Mouse (Mus musculus) ovary, postnatal 14 days (tissue): ENCODE measurements around the gene Inpp4b.
A peak's percentile ranks its signal among the peaks of the same experiment; 100 is the strongest.

Source experiments
- DNase-seq: peaks from one replicate; pipeline ENCODE4 v3.0.0; 2022; ENCODE audit warnings: low spot score

Gene Inpp4b

DNA sequence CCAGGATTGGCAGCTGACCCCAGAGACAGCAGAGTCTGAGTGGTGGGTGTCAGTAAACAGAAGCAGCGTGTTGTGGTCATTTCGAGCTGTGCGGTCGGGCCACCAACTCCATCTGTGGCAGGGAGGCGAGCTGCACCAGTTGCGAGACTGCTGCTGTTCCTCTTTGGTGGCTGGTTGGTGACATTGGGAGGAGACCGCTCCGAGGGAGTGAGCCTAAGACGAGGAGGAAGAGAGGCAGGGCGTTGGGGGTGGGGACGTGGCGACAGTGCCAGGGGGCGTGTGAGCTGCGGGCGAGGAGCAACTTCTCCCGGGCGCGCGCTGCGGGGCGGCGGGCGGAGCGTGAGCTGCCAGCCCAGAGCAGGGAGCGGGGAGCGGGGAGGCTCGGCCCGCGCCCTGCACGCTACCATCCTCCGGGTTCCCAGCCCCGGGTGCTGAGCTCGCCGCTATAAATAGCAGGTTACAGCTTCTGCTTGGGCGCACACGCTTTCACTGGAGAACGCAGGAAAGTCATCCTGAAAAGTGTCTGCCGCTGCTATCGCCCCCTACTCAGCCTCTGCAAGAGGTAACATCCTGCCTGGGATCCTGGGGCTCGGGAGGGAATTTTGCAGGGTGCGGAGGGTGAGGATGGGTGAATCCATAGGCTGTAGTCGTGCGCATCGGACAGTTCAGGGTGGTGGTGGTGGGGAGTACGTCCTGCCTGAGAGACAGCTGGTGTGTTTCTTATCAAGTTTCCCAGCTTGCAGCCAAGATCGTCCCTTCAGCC is at the start of gene Inpp4b:
TSS of gene Inpp4b (plus strand) at position 321 of the 763 bp plus-strand sequence.
- DNase-seq: peak; percentile 7

DNA sequence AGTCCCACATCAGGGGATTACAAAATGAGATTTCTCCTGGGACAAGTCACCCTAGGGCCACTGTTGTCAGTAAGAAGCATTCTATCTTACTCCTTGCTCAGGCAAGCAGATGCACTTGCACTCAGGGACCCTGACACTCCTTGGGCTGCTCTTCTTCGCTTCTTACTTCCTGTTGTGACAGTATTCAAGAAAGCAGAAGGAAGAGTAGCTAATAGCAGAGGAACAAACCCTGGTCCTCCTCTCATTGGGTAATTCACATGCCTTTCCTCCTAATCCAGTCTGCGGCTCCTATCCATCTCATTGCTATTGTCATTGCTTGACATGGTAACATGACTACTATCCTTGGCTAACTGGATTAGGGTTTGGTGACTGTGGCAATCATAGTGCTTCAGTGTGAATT is 7.1 kb upstream of the Inpp4b start:
- DNase-seq: no peak

DNA sequence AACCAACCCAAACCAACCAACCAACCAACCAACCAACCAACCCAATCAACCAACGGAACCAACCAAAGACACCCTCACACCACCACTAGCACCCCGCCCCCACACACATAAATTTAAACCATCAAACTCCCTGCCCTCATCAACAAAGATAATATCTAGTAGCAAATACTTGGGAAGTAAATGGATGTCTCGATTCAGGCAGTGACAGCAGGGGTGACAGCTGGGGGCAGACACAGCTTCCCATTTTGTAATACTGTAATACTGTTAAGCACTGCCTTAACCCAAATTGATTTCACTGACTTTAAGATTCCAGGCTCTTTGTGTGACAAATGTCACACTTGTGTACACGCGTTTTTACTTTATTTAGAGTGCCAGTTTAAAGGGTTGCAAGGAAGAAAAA is 1.2 kb upstream of the Inpp4b start:
- no peak for DNase-seq

DNA sequence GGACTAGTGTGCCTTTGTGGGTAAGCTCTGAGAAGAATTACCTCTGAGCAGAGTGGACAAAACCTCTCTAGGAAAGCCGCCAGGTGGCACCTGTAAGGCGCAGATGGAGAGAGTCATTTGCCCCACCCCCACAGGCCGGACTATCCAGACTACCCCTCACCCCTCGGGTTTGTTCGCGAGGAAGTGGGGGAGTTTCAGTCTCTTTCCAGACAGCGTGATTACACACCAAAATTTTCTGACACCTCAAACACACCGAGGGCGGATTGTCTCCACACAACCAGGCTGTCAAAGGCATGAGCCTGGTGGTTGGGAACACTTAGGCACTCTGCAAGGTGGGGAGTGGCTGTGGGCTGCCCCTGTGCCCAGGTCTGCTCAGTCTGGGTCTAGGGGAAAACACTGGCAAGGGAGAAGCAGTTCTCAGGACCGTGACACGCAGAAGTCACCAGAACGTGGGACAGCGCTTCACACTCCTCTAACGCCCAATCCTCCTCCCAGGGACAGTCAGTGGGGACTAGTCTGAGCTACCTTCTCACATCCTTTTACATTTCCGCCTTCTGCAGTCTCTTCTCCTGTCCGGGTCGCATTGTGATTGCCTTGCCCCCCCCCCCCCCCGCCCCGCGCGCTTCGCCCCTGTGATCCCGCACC is 643 bp upstream of the Inpp4b start:
- DNase-seq: peak; percentile 33

DNA sequence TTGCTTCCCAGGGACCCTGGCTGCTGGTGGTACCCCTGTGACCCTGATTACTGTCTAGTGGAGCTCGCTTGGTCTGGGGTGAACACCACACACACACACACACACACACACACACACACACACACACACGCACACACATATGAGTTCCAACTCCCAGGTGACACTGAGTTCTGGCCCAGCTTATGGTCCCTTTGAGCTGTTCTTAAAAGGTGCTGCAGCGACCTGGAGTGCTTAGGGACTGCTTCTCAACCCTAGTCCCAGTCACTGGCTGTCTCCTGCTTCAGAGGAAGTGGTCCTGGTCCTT is 595 bp downstream of the Inpp4b start:
- DNase-seq: no peak

DNA sequence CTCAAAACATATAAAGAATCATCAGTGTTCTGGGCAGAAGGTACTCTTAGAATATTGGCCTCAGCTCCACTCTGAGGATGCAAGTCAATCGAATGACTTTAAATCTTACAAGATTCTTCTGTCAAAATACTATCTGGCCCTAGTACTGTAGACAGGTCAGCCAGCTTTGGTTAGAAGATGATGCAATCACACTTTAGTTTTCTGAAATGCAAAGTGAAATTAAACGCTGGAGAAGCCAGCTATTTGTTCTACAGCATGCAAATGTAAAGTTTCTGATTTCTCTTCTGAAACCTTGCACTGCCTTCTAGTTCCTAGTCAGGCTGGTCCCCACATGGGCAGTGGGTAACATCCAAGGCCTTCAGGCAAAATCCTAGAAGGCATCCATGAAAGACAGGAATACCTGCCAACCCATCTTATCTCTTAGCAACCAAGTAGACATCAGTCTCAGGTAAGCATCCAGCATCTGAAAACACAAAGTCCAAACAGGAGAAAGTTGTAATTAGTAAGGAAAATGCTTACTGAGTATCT is 2.9 kb downstream of the Inpp4b start:
- DNase-seq: no peak

DNA sequence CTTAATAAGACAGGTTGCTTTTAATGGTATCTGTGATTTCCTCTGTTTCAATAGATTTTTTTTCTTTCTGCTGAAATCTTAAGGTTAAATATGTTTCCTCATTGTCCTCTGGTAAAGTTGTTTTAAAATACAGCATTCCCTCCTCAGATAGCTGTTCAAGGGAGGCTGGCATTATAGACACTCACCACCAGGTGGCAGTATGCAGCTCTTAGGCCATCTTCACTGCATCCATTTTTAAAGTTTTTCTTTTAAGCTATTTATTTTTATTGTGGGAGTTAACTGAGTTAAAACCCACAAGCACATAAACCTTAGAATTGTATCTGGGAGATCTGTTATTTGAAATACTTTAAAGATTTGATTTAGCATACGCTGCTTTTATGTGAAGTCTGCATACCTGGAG is 7.1 kb downstream of the Inpp4b start:
- peak; percentile 32 for DNase-seq

DNA sequence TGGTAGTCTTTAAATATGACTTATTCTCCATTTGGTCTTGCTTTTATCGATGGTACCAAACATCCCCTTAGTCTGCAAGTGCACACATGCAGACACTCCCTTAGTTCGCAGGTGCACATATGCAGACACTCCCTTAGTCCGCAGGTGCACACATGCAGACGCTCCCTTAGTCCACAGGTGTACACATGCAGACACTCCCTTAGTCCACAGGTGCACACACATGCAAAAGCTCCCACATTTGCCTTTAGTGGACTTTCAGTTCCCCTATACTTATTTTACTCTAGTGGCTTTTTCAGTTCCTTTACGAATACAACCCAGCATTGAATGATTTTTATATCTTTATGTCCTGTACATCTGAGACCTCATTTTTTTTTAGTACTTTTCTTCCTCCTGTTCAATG is 11.1 kb downstream of the Inpp4b start:
- DNase-seq: no peak

DNA sequence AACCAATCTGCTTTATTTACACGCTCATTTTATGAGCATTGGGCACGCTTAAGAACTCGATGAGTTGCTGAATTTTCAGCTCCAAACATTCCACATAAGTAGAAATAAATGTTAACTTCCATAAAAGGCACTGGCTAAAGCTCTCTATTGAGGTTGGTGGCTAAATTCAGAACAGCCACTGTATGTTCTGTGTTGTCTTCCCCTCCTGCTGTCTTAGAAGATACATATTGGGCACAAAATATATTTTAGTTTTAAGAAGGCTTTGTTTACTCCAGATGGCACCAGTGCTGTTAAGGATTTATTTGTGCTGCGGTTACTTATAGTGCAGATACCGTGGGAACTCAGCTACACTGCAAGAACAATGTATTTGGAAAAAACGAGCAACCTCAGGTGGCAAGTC is 15.8 kb downstream of the Inpp4b start:
- no peak for DNase-seq

DNA sequence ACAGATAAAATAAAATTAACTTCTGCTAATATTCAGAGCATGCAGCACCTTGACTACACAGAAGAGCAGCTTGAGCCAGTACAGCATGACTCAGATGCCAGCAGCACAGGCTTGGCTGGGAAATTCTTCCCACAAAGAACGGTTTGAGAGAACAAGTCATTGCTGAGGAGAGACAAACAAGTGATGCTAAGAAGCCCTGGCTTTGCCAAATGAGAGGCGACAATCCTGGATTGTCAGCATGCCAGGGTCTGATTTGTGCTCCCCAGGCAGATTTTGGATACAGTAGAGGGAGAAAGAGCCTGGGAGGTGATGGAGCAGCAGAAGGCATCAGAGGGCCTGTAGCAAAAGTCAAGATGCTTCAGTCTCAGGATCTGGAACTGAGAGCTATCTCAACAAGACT is 18.2 kb downstream of the Inpp4b start:
- no peak for DNase-seq

DNA sequence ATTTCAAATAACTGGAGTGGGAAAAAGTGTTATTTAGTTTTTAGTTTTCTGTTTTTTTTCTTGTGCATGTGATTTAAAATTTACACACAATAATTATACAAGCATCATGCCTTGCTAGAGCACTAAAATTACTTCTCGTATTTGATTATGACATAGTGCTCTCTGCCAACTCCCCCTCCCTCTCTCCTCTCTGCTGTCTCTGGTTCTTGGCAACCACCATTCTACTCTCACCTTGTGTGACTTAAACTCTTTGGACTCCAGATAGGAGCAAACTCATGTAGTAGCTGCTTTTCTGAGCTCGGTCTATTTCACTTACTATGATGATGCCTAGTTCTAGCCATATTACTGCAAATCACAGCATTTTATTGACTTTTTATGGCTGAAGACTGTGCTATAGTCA is 18.8 kb downstream of the Inpp4b start:
- no peak for DNase-seq

DNA sequence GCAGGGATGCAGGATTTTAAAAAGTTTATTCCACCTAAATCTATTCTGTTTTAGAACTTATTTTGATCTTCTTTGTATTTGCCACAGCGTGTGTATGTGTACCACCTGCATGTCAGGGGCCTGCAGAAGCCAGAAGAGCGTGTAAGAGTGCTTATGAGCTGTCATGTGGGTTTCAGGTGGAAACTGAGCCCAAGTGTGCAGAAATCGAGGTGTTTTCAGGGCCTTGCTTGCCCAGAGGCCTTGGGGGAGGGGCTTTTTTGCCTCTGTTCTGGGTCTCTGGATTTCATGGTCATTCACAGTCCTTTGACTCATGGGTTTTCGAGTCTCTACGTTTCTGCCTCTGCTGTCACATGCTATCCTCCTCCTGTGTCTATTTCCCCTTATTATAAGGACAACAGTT is 28.3 kb downstream of the Inpp4b start:
- no peak for DNase-seq

DNA sequence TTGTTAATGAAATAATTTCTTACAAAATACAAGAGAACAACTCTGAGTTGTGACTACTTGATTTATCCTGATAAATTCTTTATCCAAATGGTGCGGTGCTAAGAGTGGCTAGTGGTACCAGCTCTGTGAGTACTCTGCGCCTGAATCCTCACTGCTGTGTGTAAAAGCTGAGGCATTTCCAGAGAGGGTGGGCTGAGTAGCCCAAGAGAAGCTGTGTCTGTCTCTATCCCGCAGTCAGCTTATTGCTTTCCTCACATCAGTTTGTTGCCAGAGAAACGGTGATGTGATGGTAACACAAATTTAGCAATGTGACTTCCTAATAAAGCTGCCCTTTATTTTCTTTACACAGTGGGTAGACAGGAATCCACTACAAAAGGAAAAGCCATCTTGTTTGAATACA is 29.5 kb downstream of the Inpp4b start:
- DNase-seq: no peak

DNA sequence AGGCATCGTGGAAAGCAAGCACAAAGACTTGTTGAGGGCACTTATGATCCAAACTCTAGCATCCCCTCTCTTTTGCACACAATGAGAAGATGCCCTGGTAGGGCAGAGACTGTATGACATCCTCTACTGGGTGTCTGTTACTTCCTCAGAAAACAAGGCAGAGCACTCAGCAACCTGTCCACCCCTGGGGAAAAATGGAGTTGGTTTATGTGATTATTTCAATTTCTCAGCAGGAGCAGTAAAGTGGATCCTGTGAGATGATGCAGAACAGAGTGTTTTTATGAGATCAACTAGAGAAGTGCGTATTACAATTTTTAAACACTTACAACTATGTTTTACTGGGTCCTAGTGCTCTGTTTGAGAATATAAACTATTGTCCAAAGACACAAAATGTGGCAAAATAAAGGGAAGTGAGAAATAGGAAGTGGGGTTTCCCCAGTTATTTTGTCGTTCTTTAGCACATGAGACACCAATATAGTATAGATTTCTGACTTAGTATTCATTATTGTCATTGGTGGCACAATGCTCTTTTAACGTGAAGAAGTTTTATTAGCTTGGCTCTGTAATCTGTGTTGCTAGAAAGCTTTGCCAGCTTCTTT is 32.6 kb downstream of the Inpp4b start:
- DNase-seq: no peak

DNA sequence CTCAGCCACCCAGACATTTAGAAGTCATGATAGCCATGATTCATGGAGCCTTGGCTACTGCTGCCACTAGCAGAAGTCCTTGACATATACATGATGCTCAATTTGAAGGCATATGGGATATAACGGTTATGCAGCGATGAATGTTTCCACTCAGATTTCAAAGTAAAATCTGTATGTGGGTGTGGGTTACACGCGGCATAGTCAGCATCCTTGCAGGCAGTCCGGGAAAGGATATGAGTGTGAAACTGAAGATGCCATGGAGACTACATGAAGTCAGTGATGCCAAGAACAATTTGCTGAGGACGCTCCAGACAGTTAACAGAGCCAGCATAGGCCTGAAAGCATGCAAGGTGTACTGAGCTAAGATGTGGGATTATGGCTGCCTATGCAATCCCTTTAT is 46.6 kb downstream of the Inpp4b start:
- DNase-seq: no peak

DNA sequence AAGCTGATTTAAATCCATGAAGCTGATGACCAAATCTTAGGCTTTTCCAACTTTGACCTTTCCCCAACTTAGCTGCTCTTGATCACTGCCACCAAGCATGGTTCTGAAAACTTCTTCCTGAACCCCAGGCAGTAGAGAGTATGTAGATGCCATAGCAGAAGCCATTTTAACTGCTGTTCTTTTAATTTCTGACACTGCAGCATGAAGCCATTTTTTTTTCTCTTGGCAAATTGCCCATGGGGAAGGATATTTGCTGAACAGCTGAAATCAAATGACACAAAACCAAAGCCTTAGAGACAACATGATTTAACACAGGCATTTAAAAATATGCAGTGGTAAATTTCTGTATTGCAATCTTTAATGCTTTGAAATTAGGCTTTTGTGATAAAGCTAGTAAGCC is 56.7 kb downstream of the Inpp4b start:
- no peak for DNase-seq

DNA sequence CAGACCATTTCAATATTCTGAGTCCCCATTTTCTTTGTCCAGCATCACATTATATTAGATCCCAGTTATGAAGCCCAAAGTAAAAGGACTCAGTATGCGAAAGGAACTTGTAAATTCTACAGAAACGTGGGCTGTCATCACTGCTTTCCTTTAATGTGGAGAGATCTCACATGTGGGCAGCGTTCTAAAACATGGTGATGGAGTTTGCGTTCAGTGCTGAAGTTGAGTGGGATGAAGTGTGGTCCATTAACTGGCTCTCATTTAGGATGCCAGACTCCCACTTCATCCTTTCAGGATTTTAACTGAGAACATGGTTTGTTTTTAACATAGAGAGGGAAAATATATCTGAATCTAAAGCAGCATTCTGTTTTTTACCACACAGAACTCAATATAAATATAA is 57.1 kb downstream of the Inpp4b start:
- no peak for DNase-seq

DNA sequence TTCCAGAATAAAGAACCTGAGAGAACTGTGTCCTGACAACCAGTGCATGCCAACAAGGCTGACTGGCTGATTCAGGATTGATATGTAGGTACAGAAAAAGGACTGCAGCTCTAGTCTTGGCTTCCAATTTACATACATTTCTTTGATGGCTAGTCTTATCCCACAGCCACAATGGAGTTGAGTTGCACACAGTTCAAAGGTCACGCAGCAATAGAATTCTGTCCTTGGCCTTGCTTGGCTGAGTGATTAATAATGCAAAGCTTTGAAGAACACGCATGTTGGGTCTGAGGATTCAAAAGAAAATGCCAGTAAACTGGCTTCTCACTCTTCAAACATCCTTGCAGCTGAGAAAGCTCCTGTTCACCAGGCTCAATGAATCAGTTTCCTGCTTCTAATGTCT is 70.4 kb downstream of the Inpp4b start:
- DNase-seq: no peak

DNA sequence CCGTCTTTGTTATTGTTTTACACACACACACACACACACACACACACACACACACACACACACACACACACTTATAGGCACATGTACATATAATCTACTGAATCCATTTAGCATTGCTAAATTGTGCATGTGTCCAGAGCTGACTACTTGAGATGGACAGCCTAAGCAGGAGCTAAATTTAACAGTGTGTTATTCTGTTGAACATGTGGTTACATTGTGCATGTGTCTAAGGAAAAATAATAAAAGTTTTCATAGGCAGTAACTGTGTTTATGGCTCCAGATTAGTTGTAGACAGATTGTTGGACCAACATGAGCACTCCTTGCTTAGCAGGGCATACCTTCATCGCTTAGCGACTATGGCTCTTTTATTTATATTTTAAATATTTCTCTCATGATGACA is 101.6 kb downstream of the Inpp4b start:
- no peak for DNase-seq

DNA sequence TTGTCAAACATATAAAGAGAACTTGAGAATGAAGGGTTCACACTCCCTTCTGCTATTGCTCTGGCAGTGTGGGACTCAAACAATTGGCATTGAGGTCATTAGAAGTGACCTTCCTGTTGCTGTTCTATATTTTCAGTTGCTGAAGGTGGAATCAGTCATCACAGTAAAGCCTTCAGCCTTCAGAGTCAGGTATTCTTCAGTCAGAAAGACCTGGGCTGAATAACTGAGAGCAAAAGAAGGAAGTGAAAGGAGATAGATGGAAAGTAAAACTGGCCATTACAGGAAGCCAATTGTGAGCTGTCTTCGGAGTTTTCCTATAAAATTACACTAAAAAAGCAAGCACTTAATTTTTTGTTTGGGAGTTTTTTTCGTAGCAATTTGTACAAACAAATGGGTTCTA is 107.4 kb downstream of the Inpp4b start:
- DNase-seq: no peak

DNA sequence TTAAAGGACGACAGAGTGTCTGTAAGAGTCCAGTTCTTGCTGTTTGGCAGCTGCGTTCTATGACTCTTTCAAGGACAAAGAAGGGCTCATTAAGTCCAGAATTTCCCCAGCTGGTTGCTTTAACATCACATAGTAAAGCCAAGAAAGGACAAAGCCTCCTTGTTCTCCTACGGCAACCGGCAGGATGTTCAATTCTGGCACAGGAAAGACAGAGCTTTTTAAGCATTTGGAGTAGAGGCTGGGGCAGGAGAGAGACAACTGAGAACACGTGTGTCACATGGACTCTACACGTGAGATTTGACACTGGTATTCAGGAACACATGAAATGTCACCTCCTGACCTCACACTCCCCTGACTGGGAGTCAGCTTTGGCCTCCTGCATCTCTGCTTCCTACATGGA is 109.7 kb downstream of the Inpp4b start:
- no peak for DNase-seq

DNA sequence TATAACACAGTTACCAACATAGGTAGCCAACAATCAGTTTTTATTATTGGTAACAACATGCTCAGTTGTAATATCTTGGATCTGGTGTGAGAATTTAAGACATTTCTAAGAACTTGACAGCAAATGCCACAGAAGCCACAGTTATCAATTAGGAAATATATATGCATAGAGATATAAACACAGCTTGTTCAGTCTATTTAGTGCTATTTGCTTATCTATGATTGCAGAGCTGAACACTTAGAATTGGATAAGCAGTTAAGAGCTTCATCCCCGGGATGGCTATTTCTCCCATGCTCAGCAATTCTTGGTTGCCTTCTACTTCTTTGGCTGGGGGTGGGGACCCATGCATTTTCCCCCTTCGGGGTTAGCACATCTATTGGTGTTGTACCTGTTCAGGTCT is 112.5 kb downstream of the Inpp4b start:
- DNase-seq: no peak

DNA sequence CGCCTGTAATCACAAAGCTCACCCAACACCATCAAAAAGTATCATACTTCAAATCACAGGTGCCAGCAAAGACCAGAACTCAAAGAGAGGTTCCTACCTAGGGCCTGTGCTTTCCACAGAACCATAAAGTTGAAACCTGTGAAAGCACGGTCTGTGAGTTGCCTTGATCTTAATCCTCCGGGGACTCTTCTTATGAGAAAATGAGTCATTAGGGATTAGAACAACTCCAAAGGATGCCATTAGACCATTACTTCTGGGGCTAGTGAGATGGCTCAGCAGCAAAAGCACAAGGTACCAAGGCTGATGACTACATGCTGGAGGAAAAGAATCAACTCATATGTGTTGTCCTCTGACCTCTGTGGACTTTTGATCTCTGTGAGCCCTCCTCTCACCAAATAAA is 121.4 kb downstream of the Inpp4b start:
- DNase-seq: no peak

DNA sequence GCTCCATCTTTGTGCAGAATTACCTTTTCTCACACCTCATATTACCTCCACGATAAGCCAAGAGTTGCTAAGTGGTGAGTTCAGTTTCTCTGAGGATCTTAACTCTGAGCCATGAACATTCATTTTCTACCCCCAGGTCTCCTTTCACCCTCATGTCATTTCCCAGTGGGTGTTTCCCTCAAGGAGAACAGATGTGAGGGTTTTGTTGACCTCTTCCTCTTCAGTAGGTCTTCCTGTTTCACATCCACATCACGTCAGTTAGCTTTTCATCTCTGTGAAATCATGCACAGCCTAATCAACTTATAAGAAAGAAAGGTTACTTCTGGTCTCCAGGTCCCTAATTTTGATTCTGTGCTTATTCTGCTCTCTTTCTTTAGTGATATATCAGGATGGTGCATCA is 124.4 kb downstream of the Inpp4b start:
- DNase-seq: no peak
